Mouse (Mus musculus): ENCODE measurements around the gene Neu3.
"Not testable (repeated sequence)": the region's sequence is repeated elsewhere in the genome, so short reads cannot be mapped to it uniquely, and the experiment has no call there.

Neu3 gene

GRCm38 (mm10) chr7:99834314-99834853, 6.2 kb upstream of the Neu3 start:
- DNase-seq (ENCODE audit: inconsistent age in 2 of 2, low spot score in 1 of 2): no peak

GRCm38 (mm10) chr7:99833846-99834222, 5.6 kb upstream of the Neu3 start:
- DNase-seq (ENCODE audit: inconsistent age in 2 of 2, low spot score in 1 of 2): no peak

- DNase-seq (ENCODE audit: inconsistent age in 2 of 2, low spot score in 1 of 2): no peak
Observed at GRCm38 (mm10) chr7:99833115-99833845, 5.1 kb upstream of the Neu3 start.

- no peak for DNase-seq (ENCODE audit: inconsistent age in 2 of 2, low spot score in 1 of 2)
Observed at GRCm38 (mm10) chr7:99826096-99826495, 2.1 kb downstream of the Neu3 start.

GRCm38 (mm10) chr7:99825511-99825910, 2.7 kb downstream of the Neu3 start:
- no peak for DNase-seq (ENCODE audit: inconsistent age in 2 of 2, low spot score in 1 of 2)

- no peak for DNase-seq (ENCODE audit: inconsistent age in 2 of 2, low spot score in 1 of 2)
Observed at GRCm38 (mm10) chr7:99824649-99825483, 3.4 kb downstream of the Neu3 start.

- DNase-seq (ENCODE audit: inconsistent age in 2 of 2, low spot score in 1 of 2): no peak
Observed at GRCm38 (mm10) chr7:99823045-99823663, 5.1 kb downstream of the Neu3 start.

GRCm38 (mm10) chr7:99822426-99822825, 5.8 kb downstream of the Neu3 start:
- no peak for DNase-seq (ENCODE audit: inconsistent age in 2 of 2, low spot score in 1 of 2)

GRCm38 (mm10) chr7:99821953-99822352, 6.3 kb downstream of the Neu3 start:
- DNase-seq (ENCODE audit: inconsistent age in 2 of 2, low spot score in 1 of 2): no peak

GRCm38 (mm10) chr7:99818181-99818725, 10.0 kb downstream of the Neu3 start:
- DNase-seq (ENCODE audit: inconsistent age in 2 of 2, low spot score in 1 of 2): not testable (repeated sequence)

GRCm38 (mm10) chr7:99813394-99813793, 14.8 kb downstream of the Neu3 start:
- DNase-seq (ENCODE audit: inconsistent age in 2 of 2, low spot score in 1 of 2): peak; percentile 32 to 78

GRCm38 (mm10) chr7:99811661-99812060, 16.6 kb downstream of the Neu3 start:
- DNase-seq (ENCODE audit: inconsistent age in 2 of 2, low spot score in 1 of 2): no peak

GRCm38 (mm10) chr7:99810814-99811213, 17.4 kb downstream of the Neu3 start:
- DNase-seq (ENCODE audit: inconsistent age in 2 of 2, low spot score in 1 of 2): no peak

- not testable (repeated sequence) for DNase-seq (ENCODE audit: inconsistent age in 2 of 2, low spot score in 1 of 2)
Observed at GRCm38 (mm10) chr7:99807043-99807442, 21.2 kb downstream of the Neu3 start.

GRCm38 (mm10) chr7:99805340-99805739, 22.9 kb downstream of the Neu3 start:
- no peak for DNase-seq (ENCODE audit: inconsistent age in 2 of 2, low spot score in 1 of 2)

- DNase-seq (ENCODE audit: inconsistent age in 2 of 2, low spot score in 1 of 2): not testable (repeated sequence)
Observed at GRCm38 (mm10) chr7:99804033-99804432, 24.2 kb downstream of the Neu3 start.

GRCm38 (mm10) chr7:99803535-99803934, 24.7 kb downstream of the Neu3 start:
- no peak for DNase-seq (ENCODE audit: inconsistent age in 2 of 2, low spot score in 1 of 2)

GRCm38 (mm10) chr7:99799118-99799517, 29.1 kb downstream of the Neu3 start:
- DNase-seq (ENCODE audit: inconsistent age in 2 of 2, low spot score in 1 of 2): no peak

GRCm38 (mm10) chr7:99797911-99798647, 30.1 kb downstream of the Neu3 start:
- DNase-seq (ENCODE audit: inconsistent age in 2 of 2, low spot score in 1 of 2): peak in 1 of 2 experiments; percentile 91

GRCm38 (mm10) chr7:99797261-99797660, 31.0 kb downstream of the Neu3 start:
- DNase-seq (ENCODE audit: inconsistent age in 2 of 2, low spot score in 1 of 2): no peak
